Comparison of ENCODE assay signal across 16 mouse cellular contexts in genomic region chr10:4376461-4376860, GRCm38 (mm10). TPM values are rescaled to one million over a fixed set of nuclear protein-coding genes. Genes with fewer than 3 reads are reported as not detected.
A peak's percentile ranks its signal among the peaks of the same experiment; 100 is the strongest.
DNase-seq lines count a peak whose midpoint lies in the region; ATAC-seq lines count a peak whose summit lies in the region.
"Had no signal": no experiment of that assay in that cellular context is flagged by ENCODE, and none has a peak within 500 bp of the region (broad histone marks: within the 10 kb centered on the region; RNA-seq: fewer than 3 reads in every experiment).

No protein-coding gene starts in this region.

- peaks cover 9% of the 10 kb centered on the region; the same call in 1 of the 2 replicates for H3K4me1 ChIP-seq in heart, embryonic 11.5 days (ENCODE audit: control insufficient read depth, insufficient read depth, low read length)
- H3K4me1 ChIP-seq in heart, embryonic 15.5 days (replicated peaks), result peaks cover 5% of the 10 kb centered on the region; the same call in 1 of the 2 replicates
- H3K4me1 ChIP-seq in intestine, embryonic 15.5 days (replicated peaks), result 0 out of 2 replicates have a peak, but pooled peaks cover 6% of the 10 kb centered on the region
- H3K4me1 ChIP-seq: hindbrain, embryonic 15.5 days had no signal

- H3K36me3 ChIP-seq in heart, embryonic 11.5 days (ENCODE audit: control insufficient read depth, insufficient read depth, low read length), result peaks cover 2% of the 10 kb centered on the region
- no peaks in the 10 kb centered on the region; the same call in 1 of the 2 replicates for H3K36me3 ChIP-seq in heart, embryonic 15.5 days
- H3K36me3 ChIP-seq in intestine, embryonic 15.5 days, result no peaks in the 10 kb centered on the region

- no peak overlapping the region for H3K4me3 ChIP-seq in heart, embryonic 11.5 days (ENCODE audit: low read depth, low read length)
- H3K4me3 ChIP-seq in heart, embryonic 15.5 days, result no peak overlapping the region
- no peak overlapping the region for H3K4me3 ChIP-seq in intestine, embryonic 15.5 days (replicated peaks)
- H3K4me3 ChIP-seq: hindbrain, embryonic 15.5 days; limb, embryonic 13.5 days had no signal

- 60% methylated on average over 7 of the region's 7 CpGs for WGBS in heart, embryonic 11.5 days (ENCODE audit: insufficient replicate concordance)
- WGBS in heart, embryonic 15.5 days, result 49% methylated on average over 7 of the region's 7 CpGs
- 39% methylated on average over 7 of the region's 7 CpGs for WGBS in intestine, embryonic 15.5 days

- DNase-seq in heart, adult 8-10 months (ENCODE audit: low spot score), result peak; percentile 58
- peak; percentile 18 for DNase-seq in lung, postnatal 25 days (ENCODE audit: low spot score)
- no peak for DNase-seq in right cerebral cortex, adult 2 months (ENCODE audit: low spot score in 2 of 2)
- DNase-seq in layer of hippocampus, adult 18-20 months (ENCODE audit: low spot score in 2 of 2), result no peak
- DNase-seq: cerebellum, postnatal 10 days; gastrocnemius, postnatal 14 days; right cerebral cortex, postnatal 4 days; thymus, adult 18-20 months had no signal

- H3K9me3 ChIP-seq in heart, embryonic 11.5 days (replicated peaks; ENCODE audit: control insufficient read depth, low read length), result no peaks in the 10 kb centered on the region
- no peaks in the 10 kb centered on the region for H3K9me3 ChIP-seq in heart, embryonic 15.5 days (replicated peaks)
- no peaks in the 10 kb centered on the region for H3K9me3 ChIP-seq in intestine, embryonic 15.5 days
- H3K9me3 ChIP-seq: hindbrain, embryonic 15.5 days; limb, embryonic 13.5 days had no signal

- no peaks in the 10 kb centered on the region for H3K27me3 ChIP-seq in heart, embryonic 11.5 days (ENCODE audit: control insufficient read depth, insufficient read depth, low read length)
- no peaks in the 10 kb centered on the region for H3K27me3 ChIP-seq in heart, embryonic 15.5 days
- no peaks in the 10 kb centered on the region for H3K27me3 ChIP-seq in intestine, embryonic 15.5 days (replicated peaks)
- H3K27me3 ChIP-seq: CH12.LX; hindbrain, embryonic 15.5 days; limb, embryonic 13.5 days had no signal

- H3K27ac ChIP-seq in heart, embryonic 11.5 days (ENCODE audit: low read depth, low read length), result no peak overlapping the region
- H3K27ac ChIP-seq in heart, embryonic 15.5 days, result 0 out of 2 replicates have a peak overlapping the region, but pooled peaks have one; percentile 4
- H3K27ac ChIP-seq in intestine, embryonic 15.5 days, result peak overlapping the region; percentile 42; the same call in 1 of the 2 replicates
- H3K27ac ChIP-seq: hindbrain, embryonic 15.5 days; limb, embryonic 13.5 days; macrophage had no signal

- H3K9ac ChIP-seq in heart, embryonic 11.5 days (ENCODE audit: low read depth, low read length), result no peak overlapping the region
- no peak overlapping the region for H3K9ac ChIP-seq in heart, embryonic 15.5 days
- no peak overlapping the region for H3K9ac ChIP-seq in intestine, embryonic 15.5 days
- H3K9ac ChIP-seq: hindbrain, embryonic 15.5 days; limb, embryonic 13.5 days had no signal

- no peak for ATAC-seq in heart, embryonic 11.5 days (replicated peaks; ENCODE audit: insufficient number of reproducible peaks, low FRiP score, low TSS enrichment)
- no peak for ATAC-seq in heart, embryonic 15.5 days (replicated peaks; ENCODE audit: insufficient number of reproducible peaks, insufficient read depth, low FRiP score, low read depth)
- ATAC-seq in intestine, embryonic 15.5 days, result peak; percentile 61; the same call in 1 of the 2 replicates
- ATAC-seq: forebrain, embryonic 14.5 days had no signal

- no peak overlapping the region for H3K4me2 ChIP-seq in heart, embryonic 11.5 days
- no peak overlapping the region for H3K4me2 ChIP-seq in heart, embryonic 15.5 days
- no peak overlapping the region for H3K4me2 ChIP-seq in intestine, embryonic 15.5 days (replicated peaks)
- H3K4me2 ChIP-seq: hindbrain, embryonic 15.5 days; limb, embryonic 13.5 days had no signal

RNA-seq across cellular contexts. Expression of gene Zbtb2, which starts 11.4 kb away (rescaled TPM):
- total RNA-seq in heart, adult 8-10 months (2022), result 1 to 10 TPM; 5.4 to 6.9 (median 5.7) TPM
- 10.8 and 14.0 TPM in 2 replicates for polyA plus RNA-seq in heart, embryonic 11.5 days (2014; fragmentation: Nextera tagmentation; extraction: Ambion mirVana)
- polyA plus RNA-seq in heart, embryonic 15.5 days (2015; fragmentation: Nextera tagmentation; extraction: Ambion mirVana), result 7.8 and 9.8 TPM in 2 replicates
- 11.7 and 12.0 TPM in 2 replicates for polyA plus RNA-seq in intestine, embryonic 15.5 days (2015; fragmentation: Nextera tagmentation; extraction: Ambion mirVana)
- total RNA-seq in layer of hippocampus, adult 18-20 months (2021), result 10 to 100 TPM; 15.0 to 15.3 TPM

RNA-seq across cellular contexts. Expression of gene Rmnd1, which starts 55.7 kb away (rescaled TPM):
- 10 to 100 TPM; 62.1 to 76.7 (median 69.4) TPM for total RNA-seq in heart, adult 8-10 months (2022)
- polyA plus RNA-seq in heart, embryonic 11.5 days (2014; fragmentation: Nextera tagmentation; extraction: Ambion mirVana), result 87.3 and 91.7 TPM in 2 replicates
- polyA plus RNA-seq in heart, embryonic 15.5 days (2015; fragmentation: Nextera tagmentation; extraction: Ambion mirVana), result 93.3 and 93.4 TPM in 2 replicates
- polyA plus RNA-seq in intestine, embryonic 15.5 days (2015; fragmentation: Nextera tagmentation; extraction: Ambion mirVana), result 44.9 and 50.1 TPM in 2 replicates
- total RNA-seq in layer of hippocampus, adult 18-20 months (2021), result 10 to 100 TPM; 28.3 to 37.2 TPM

RNA-seq across cellular contexts. Expression of gene Armt1, which starts 55.8 kb away (rescaled TPM):
- total RNA-seq in heart, adult 8-10 months (2022), result 10 to 100 TPM in 1 of 4 experiments, 1 to 10 TPM in 3; 7.8 to 11.7 (median 9.1) TPM
- 20.2 and 23.3 TPM in 2 replicates for polyA plus RNA-seq in heart, embryonic 11.5 days (2014; fragmentation: Nextera tagmentation; extraction: Ambion mirVana)
- polyA plus RNA-seq in heart, embryonic 15.5 days (2015; fragmentation: Nextera tagmentation; extraction: Ambion mirVana), result 14.0 and 14.6 TPM in 2 replicates
- polyA plus RNA-seq in intestine, embryonic 15.5 days (2015; fragmentation: Nextera tagmentation; extraction: Ambion mirVana), result 16.4 and 16.6 TPM in 2 replicates
- 10 to 100 TPM; 25.2 to 25.6 TPM for total RNA-seq in layer of hippocampus, adult 18-20 months (2021)

Comparison
In these comparisons a context has a peak if more than half of its experiments do, and no peak if none do; other contexts are left out.
1. DNase-seq: peak in heart, adult 8-10 months (single experiment) and lung, postnatal 25 days (single experiment); none in right cerebral cortex, adult 2 months (0 of 2) and layer of hippocampus, adult 18-20 months (0 of 2).